Mouse (Mus musculus) CD8-positive naive resting alpha-beta T cell, adult 2 months (primary cell): ENCODE results near the gene Col4a6.

Experiments
- DNase-seq, 2 experiments: peaks; one replicate each; pipeline ENCODE4 v3.0.0; 2022; ENCODE audit warnings: low read depth in 2 of 2, low spot score in 2 of 2

Col4a6 gene

DNA sequence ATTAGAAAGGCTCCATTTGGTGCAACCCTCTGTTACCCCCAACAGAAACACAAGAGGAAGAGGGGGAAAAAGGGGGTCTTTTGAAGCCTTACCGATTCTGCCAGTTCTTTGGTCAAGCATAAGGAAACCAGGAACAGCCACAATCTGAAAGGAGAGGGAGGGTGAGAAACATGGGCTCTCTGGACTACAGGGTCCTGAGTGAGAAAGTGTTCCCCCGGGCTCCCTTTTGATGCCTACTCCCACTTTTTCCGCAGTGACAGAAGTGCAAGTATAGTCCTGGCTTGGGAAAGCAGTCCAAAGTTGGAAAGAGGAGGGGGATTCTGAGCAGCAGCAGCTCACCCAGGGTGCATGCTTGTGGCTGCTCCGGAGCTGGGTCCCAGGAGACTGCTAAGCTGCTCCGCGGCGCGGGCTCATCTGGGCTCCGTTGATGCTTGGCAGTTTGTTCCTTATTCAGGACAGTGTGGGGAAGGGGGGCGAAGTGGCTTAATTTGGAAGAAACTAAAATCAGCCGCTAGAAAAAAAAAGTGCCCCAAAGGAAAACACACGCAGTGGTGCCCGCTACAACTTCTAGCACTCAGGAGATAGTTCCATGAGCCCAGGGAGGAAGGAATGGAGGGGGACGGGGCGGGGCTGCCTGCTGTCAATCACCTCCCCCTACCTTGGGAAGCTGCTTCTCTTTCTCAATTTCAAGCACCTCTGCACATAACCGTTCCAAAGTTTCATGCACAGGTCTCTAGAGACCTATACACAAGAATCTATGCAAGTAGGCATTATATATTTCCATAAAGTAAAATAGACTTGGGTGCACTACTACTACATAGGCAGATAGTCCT is at the start of gene Col4a6:
Gene Col4a6 (minus strand): TSS at position 607 of the 833 bp plus-strand sequence.
- DNase-seq, result no peak

DNA sequence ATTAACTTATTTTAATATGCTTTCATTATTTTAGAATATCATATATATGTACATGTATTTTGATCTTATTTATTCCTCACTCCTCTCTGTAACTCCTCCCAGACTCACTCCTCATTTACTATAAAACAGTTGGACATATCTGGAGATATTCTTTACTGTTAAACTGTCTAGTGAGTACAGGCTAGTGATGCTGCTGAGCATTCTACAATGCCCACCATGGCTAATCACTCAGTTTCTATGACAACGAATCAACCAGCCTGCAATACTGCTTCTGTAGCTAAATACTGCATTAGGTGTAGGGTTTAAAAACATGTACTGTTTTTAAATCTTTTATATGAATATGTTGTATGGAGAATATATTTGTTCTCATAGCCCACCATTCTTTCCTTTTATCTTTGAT is 29.2 kb upstream of the Col4a6 start:
- no peak for DNase-seq

GRCm38 (mm10) chrX:141494545-141494944 is 20.7 kb upstream of the Col4a6 start:
- DNase-seq, result no peak

GRCm38 (mm10) chrX:141475566-141476327 is 1.9 kb upstream of the Col4a6 start:
- no peak for DNase-seq

GRCm38 (mm10) chrX:141475110-141475509 is 1.2 kb upstream of the Col4a6 start, which contains the start of gene Col4a5:
Gene Col4a5, plus strand, starts transcription at chrX:141475385.
- DNase-seq, result no peak

GRCm38 (mm10) chrX:141447936-141448335 is 25.9 kb downstream of the Col4a6 start:
- DNase-seq, result no peak

DNA sequence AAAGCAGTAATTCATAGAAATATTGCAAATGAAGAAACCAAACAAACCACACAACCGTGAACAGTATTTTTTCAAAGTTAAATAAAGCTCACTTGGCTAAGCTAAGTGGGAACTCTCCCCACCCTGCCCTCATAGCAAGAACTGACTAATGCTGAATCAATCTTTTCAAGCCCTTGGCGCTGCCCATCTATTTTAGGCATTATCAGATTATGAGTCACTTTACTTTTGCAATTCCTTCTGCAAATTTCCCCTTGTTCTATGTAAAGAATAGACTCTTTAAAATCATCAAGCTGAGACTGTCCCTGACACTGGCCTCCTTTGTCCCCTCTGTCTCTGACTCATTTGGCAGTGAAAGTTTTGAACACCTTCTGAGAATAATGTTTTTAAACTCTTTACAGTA is 34.5 kb downstream of the Col4a6 start:
- no peak for DNase-seq

GRCm38 (mm10) chrX:141436780-141437179 is 37.1 kb downstream of the Col4a6 start:
- no peak for DNase-seq

DNA sequence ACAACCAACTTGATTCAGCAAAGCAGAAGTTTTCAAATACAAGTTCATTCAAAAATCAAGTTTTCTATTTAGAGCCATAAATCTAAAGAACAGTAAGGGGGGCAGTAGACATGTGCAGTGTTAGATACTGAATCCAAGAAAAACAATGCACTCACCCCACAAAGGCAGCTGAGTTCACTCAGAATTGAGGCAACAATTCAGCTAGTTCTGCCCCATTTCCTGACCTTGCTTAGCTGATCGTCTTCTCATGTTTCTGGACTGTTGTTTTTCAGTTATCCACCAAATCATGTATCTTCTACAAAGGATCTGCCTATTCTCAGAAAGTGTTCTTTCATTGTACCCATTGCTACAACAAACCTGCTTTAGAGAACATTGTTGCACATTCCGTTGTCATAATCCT is 58.6 kb downstream of the Col4a6 start:
- no peak for DNase-seq

DNA sequence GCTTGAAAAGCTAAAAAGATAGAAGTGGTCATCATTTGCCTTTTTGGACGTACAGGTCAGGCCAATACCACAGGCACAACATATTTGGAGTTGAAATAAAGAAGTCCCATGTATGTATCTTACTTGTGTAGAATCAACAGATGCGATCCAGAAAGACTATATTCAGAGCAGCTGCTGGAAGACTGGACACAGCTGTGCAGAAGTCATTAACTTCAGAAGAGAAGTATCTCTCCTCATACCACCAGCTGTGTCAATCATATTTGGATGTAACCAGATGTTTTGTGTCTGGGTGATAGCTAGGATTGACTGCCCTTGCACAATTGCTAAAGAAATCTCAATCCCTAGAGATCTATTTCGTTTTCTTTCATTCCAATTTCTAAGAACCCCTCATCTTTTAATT is 77.6 kb downstream of the Col4a6 start:
- no peak for DNase-seq

DNA sequence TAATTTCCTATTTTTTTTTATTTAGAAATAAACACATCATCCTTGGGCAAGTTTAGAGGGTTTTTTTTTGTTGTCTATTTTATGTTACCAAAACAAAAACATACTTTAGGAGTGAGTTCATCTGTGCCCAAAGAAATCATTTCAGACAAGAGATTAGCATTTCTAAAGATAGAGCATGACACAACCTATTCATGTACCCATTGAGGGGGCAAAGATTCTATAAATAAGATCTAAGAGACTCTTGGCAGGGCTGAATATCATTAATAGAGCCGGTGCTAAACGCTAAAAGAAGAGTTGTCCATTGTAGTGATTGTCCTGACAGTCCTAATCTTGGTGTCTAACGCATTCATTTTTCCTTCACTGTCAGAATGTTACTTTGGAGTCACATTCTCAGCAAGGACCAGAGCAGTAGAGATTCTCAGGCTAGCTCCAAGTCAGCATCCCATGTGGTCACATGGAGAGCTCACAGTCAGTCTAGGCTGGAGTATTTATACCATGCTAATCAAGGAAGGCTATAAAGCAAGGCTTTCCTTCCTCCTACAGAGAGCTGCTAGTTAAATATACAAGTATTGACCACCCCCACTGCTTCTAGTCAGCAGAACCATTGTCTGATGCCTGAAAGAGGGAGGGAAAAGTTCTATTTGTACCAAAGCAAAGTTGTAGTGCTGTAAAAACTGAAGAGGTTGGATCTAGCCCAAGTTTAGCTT is 88.3 kb downstream of the Col4a6 start:
- DNase-seq, result no peak

DNA sequence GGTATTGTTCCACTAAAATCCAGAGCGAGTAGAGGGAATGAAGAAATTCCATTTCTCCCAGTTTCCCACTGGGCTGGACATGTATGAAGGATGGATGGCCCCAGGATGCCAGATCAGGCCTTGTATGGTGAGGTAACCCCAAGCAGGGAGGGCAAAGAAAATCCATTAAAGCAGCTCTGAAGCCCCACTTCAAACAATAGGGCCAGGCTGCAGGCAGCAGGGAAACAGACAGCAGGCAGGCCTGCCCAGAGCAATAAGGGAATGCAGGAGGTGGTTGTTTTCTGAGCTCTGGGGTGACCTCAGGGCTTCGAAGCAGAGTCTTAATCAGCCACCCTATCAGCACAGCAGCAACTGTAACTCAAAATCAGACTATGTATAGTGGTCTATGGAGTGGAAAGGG is 89.2 kb downstream of the Col4a6 start:
- DNase-seq, result no peak

DNA sequence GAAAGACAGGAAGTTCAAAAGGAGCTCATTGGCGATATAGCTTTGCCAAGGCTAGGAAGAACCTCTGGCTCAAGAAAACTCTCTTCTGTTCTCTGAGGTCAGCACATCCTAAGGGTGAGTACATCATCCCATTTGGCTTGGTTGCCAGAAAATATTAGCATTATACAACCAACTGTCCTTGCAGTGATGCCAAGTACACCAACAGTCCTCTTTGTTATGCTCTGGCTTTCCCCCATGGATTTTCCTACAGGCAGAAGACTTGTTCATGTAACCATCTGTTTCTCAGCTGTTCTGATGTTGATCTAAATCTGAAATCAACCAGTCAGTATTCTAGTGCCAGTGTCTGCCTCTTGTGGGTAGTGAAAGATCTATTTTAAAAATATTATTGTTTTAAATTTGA is 103.6 kb downstream of the Col4a6 start:
- DNase-seq, result no peak

DNA sequence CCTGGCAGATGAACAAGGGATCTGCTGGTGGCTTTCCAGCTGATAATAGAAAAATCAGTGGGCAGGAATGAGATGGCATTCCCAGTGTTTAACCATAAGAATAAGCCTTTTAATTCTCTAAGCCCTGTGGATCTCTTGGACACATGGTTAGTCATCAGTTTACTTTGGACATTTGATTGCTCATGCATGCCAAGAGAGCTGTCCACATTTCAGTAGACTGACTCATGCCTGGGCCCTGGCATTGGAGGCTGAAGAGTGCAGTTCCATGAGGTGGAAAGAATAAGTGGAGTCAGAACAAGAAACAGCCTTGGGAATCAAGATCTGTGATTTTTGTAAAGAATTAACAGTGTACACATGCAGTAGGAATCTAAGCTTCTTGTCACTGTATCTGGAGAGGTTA is 110.5 kb downstream of the Col4a6 start:
- DNase-seq, result no peak

DNA sequence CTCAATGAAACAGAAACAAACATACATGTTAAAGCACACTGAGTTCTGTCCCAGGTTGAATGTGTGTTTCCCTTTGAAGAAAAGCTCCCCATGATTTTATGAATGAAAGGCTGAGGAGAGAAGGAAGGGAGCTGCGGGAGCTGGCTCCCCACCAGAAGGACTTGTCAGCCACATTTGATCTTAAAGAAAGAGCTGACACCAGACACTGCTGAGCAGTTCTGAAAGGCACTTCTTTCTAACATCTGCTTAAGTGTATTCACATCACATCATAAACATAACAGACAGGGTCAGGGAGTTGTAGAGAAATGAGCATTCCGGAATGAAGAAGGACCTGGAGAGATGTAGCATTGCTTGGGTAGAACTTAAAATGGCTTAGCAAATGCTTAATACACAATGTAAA is 132.5 kb downstream of the Col4a6 start:
- no peak for DNase-seq

DNA sequence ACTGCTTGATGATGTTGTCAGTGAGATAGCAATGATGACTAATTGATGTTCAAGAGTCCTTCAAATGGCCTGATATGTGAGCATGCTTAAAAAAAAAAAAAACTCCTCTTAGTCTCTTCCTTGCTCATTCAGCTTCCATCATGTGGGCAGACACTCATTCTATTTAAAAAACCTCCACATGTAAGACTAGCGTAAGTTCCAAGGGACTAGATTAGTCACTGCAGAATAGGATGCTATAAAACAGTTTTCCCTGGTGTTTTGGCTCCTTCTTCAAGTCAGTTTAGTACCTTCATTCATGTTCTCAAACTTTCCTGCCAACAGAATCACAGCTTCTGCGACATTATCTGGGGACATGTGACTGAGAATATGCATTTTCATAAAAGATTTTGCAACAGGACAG is 145.8 kb downstream of the Col4a6 start:
- no peak for DNase-seq

GRCm38 (mm10) chrX:141324201-141324600 is 149.7 kb downstream of the Col4a6 start:
- no peak for DNase-seq

- no peak for DNase-seq
Observed at GRCm38 (mm10) chrX:141316217-141316616, 157.7 kb downstream of the Col4a6 start.

DNA sequence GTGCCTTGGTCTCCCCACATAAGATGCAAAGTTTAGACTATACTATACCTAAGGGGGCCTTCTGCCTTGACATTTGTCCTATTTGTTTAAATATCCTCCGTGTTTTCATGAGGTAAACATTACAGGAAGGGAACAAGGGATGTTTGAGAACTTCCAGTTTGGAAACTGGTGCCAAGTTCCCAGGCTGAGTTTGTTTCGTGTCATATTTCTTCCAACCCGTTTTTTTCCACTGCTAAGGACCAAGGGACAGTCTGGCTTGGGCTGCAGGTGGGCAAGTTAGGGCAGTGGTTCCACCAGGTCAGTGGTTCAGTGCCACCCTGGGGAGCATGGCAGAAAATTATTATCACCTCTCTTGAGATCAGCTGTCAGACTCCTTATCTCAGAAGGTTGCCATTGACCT is 158.1 kb downstream of the Col4a6 start:
- DNase-seq, result no peak

DNA sequence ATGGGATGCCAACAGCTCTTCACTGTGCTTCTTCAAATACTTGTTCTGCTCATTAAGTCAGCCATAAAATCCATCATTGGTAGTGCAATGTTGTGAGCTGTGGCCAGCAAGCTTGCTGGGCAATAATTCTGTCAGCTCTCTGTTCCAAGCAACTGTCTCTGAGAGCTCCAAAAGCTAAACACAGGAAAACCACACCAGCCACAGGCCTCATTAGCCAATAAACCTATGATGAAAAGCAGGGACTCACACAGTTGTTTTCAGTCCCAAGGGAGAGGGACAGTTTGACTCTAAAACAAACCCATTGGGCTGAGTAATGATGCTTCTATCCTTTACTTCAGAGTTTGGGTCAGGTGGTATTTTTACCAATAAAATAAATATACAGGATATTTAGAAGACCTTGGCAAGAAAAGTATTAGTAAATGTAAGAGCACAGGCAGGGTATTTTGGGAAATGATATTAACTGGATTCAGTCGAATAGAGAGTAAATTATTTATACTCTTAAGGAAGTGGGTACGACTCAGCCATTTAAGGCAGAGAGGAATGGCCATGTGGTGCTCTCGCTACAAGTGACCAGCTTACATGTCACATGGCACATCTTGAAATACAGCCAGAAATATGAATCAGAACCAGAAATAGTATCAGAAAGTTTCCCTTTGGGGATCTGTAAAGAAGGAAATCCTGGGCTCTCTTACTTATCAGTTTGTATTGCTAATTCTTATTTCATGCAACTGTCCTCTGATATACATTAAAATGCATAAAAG is 181.0 kb downstream of the Col4a6 start:
- no peak for DNase-seq

GRCm38 (mm10) chrX:141276397-141276796 is 197.5 kb downstream of the Col4a6 start:
- no peak for DNase-seq
